Comparison of ENCODE assay signal across 9 mouse cellular contexts in genomic region chr8:125819797-125820196, GRCm38 (mm10).
A peak's percentile ranks its signal among the peaks of the same experiment; 100 is the strongest.
DNase-seq lines count a peak whose midpoint lies in the region; ATAC-seq and TF ChIP-seq lines count a peak whose summit lies in the region.
"Had no signal": no experiment of that assay in that cellular context is flagged by ENCODE, and none has a peak within 500 bp of the region (broad histone marks: within the 10 kb centered on the region; RNA-seq: fewer than 3 reads in every experiment).

No protein-coding gene starts in this region.

- H3K9me3 ChIP-seq in lung, embryonic 14.5 days (ENCODE audit: low read depth, low read length) = 0 out of 2 replicates have a peak, but pooled peaks cover 2% of the 10 kb centered on the region
- peaks cover 4% of the 10 kb centered on the region; the same call in 1 of the 2 replicates for H3K9me3 ChIP-seq in hindbrain, embryonic 12.5 days (replicated peaks)
- H3K9me3 ChIP-seq in hindbrain, embryonic 14.5 days (ENCODE audit: control insufficient read depth, low read length) = no peaks in the 10 kb centered on the region; the same call in 1 of the 2 replicates

- no peak overlapping the region for H3K4me3 ChIP-seq in cerebellum, adult 2 months (replicated peaks; ENCODE audit: insufficient read depth, low read depth, low read length)
- H3K4me3 ChIP-seq in lung, embryonic 14.5 days (ENCODE audit: low read depth, low read length) = no peak overlapping the region
- H3K4me3 ChIP-seq in hindbrain, embryonic 12.5 days = no peak overlapping the region
- H3K4me3 ChIP-seq in hindbrain, embryonic 14.5 days (replicated peaks; ENCODE audit: low read length) = no peak overlapping the region
- H3K4me3 ChIP-seq: hindbrain, embryonic 15.5 days had no signal

- peaks cover 9% of the 10 kb centered on the region for H3K4me1 ChIP-seq in cerebellum, adult 2 months (ENCODE audit: control insufficient read depth, insufficient read depth, low read length)
- no peaks in the 10 kb centered on the region for H3K4me1 ChIP-seq in lung, embryonic 14.5 days (ENCODE audit: insufficient read depth)
- 0 out of 2 replicates have a peak, but pooled peaks cover 8% of the 10 kb centered on the region for H3K4me1 ChIP-seq in hindbrain, embryonic 12.5 days
- H3K4me1 ChIP-seq in hindbrain, embryonic 14.5 days (replicated peaks; ENCODE audit: control insufficient read depth, insufficient read depth, low read length) = peaks cover 3% of the 10 kb centered on the region; the same call in 1 of the 2 replicates

- 18% methylated on average over 7 of the region's 7 CpGs for WGBS in cerebellum, adult 2 months
- whole genome bisulfite sequencing in lung, embryonic 14.5 days = 36% methylated on average over 7 of the region's 7 CpGs
- 81% methylated on average over 7 of the region's 7 CpGs for WGBS in hindbrain, embryonic 12.5 days
- WGBS in hindbrain, embryonic 14.5 days = 69% methylated on average over 7 of the region's 7 CpGs

- no peaks in the 10 kb centered on the region for H3K27me3 ChIP-seq in cerebellum, adult 2 months (ENCODE audit: control insufficient read depth, insufficient read depth, low read length)
- H3K27me3 ChIP-seq in lung, embryonic 14.5 days (ENCODE audit: insufficient read depth, low read length) = no peaks in the 10 kb centered on the region
- no peaks in the 10 kb centered on the region for H3K27me3 ChIP-seq in hindbrain, embryonic 12.5 days
- H3K27me3 ChIP-seq in hindbrain, embryonic 14.5 days (ENCODE audit: control insufficient read depth, insufficient read depth, low read length) = no peaks in the 10 kb centered on the region
- H3K27me3 ChIP-seq: hindbrain, embryonic 15.5 days had no signal

- peak; percentile 35 to 49 for DNase-seq in cerebellum, adult 2 months
- DNase-seq in cerebellum, adult 11-12 months = no peak
- peak; percentile 25 for DNase-seq in NIH3T3 (ENCODE audit: low read depth)
- peak; percentile 54 for DNase-seq in layer of hippocampus, adult 9-10 months (ENCODE audit: low spot score)
- DNase-seq in lung, embryonic 14.5 days = peak; percentile 90
- DNase-seq in adrenal gland, adult 8-10 months = no peak
- DNase-seq in hindbrain, embryonic 14.5 days (ENCODE audit: low spot score) = no peak

- H3K4me2 ChIP-seq in lung, embryonic 14.5 days = no peak overlapping the region
- H3K4me2 ChIP-seq in hindbrain, embryonic 12.5 days (replicated peaks) = no peak overlapping the region
- H3K4me2 ChIP-seq in hindbrain, embryonic 14.5 days (replicated peaks) = no peak overlapping the region
- H3K4me2 ChIP-seq: hindbrain, embryonic 15.5 days had no signal

- no peak for TF ChIP-seq CTCF in cerebellum, adult 2 months (IDR thresholded peaks at IDR 0.05; ENCODE audit: borderline replicate concordance, insufficient read depth, low read depth, low read length)
- TF ChIP-seq CTCF in lung, embryonic 14.5 days (IDR thresholded peaks at IDR 0.05; ENCODE audit: low read depth) = no peak

- H3K9ac ChIP-seq in lung, embryonic 14.5 days = no peak overlapping the region
- H3K9ac ChIP-seq in hindbrain, embryonic 12.5 days = no peak overlapping the region
- no peak overlapping the region for H3K9ac ChIP-seq in hindbrain, embryonic 14.5 days
- H3K9ac ChIP-seq: hindbrain, embryonic 15.5 days had no signal

- TF ChIP-seq POLR2A in cerebellum, adult 2 months (IDR thresholded peaks at IDR 0.05; ENCODE audit: borderline replicate concordance, insufficient read depth, low read length) = no peak

- H3K27ac ChIP-seq in cerebellum, adult 2 months (ENCODE audit: insufficient read depth, low read length) = no peak overlapping the region
- H3K27ac ChIP-seq in lung, embryonic 14.5 days (ENCODE audit: low read depth) = no peak overlapping the region
- no peak overlapping the region for H3K27ac ChIP-seq in hindbrain, embryonic 12.5 days
- H3K27ac ChIP-seq in hindbrain, embryonic 14.5 days = no peak overlapping the region
- H3K27ac ChIP-seq: hindbrain, embryonic 15.5 days had no signal

- ATAC-seq in lung, embryonic 14.5 days (ENCODE audit: insufficient read depth) = peak; percentile 83
- ATAC-seq in hindbrain, embryonic 12.5 days (ENCODE audit: low FRiP score) = no peak
- no peak for ATAC-seq in hindbrain, embryonic 14.5 days (ENCODE audit: low FRiP score)

- no peaks in the 10 kb centered on the region for H3K36me3 ChIP-seq in lung, embryonic 14.5 days (ENCODE audit: insufficient read depth)
- H3K36me3 ChIP-seq in hindbrain, embryonic 12.5 days = peaks cover 11% of the 10 kb centered on the region
- peaks cover 15% of the 10 kb centered on the region for H3K36me3 ChIP-seq in hindbrain, embryonic 14.5 days (replicated peaks; ENCODE audit: control insufficient read depth, insufficient read depth)

Comparison
In these comparisons a context has a peak if more than half of its experiments do, and no peak if none do; other contexts are left out.
1. DNase-seq: peak in cerebellum, adult 2 months (2 of 2), NIH3T3 (single experiment), layer of hippocampus, adult 9-10 months (single experiment) and lung, embryonic 14.5 days (single experiment); none in cerebellum, adult 11-12 months (single experiment), adrenal gland, adult 8-10 months (single experiment) and hindbrain, embryonic 14.5 days (single experiment).